Mouse (Mus musculus) brain, embryonic 14.5 days (tissue): ENCODE results near the gene Gm10638.

Experiments used
- CTCF ChIP-seq: fragments of 200-500 bp; IDR thresholded peaks from 2 replicates; pipeline ENCODE4 v1.5.1; 2012; ENCODE audit warnings: inconsistent platforms, mild to moderate bottlenecking, moderate library complexity, borderline replicate concordance; ENCODE audit not compliant: insufficient read depth, insufficient read length; ENCODE audit errors: extremely low read depth
- POLR2A ChIP-seq: fragments of 200-500 bp; IDR thresholded peaks from 2 replicates; pipeline ENCODE4 v1.6.1; 2012; ENCODE audit warnings: mild to moderate bottlenecking, inconsistent platforms, borderline replicate concordance; ENCODE audit not compliant: poor library complexity, insufficient read depth, insufficient read length, severe bottlenecking; ENCODE audit errors: extremely low read depth

DNA sequence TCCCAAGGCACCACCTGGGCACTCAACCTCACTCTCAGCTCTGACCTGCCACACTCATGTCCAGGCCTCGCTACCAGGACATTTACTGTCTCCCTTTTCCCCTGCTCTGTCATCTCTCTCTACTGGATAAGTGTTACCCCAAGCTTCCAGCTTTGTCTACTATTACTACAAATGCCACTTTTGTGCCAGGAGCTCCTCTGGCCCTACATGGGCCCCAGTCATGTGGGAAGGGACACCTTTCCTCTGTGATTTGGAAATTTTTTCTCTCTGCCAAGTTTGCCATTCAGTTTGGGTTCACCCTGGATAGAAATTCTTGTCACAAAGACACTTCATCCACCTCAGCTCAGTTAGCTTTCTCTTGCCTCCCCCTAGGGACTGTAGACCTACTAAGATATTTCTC is 14.6 kb upstream of the Gm10638 start:
- TF ChIP-seq CTCF = no peak
- no peak for TF ChIP-seq POLR2A
